Mouse (Mus musculus) kidney, embryonic 15.5 days (tissue): ENCODE measurements around the gene Sh3bp5. TPM values are rescaled to one million over a fixed set of nuclear protein-coding genes. Genes with fewer than 3 reads are reported as not detected.

Source experiments
- ATAC-seq: fragments of 200-750 bp; cut with Nextera tagmentation; replicated peaks from 2 replicates; pipeline ENCODE4 v1.8.0; 2017; ENCODE audit warnings: moderate TSS enrichment; ENCODE audit not compliant: low FRiP score
- H3K27ac ChIP-seq: fragments of 300-500 bp; sonication (generic); 2 replicates; pipeline ENCODE4 v1.5.1; 2015; ENCODE audit warnings: mild to moderate bottlenecking, inconsistent platforms
- H3K27me3 ChIP-seq: fragments of 300-500 bp; sonication (generic); 2 replicates; pipeline ENCODE4 v1.6.1; 2015; ENCODE audit warnings: inconsistent platforms
- H3K36me3 ChIP-seq: fragments of 300-500 bp; sonication (generic); 2 replicates; pipeline ENCODE4 v1.6.1; 2015; ENCODE audit warnings: inconsistent platforms
- H3K4me1 ChIP-seq: fragments of 300-500 bp; sonication (generic); 2 replicates; pipeline ENCODE4 v1.6.1; 2015; ENCODE audit warnings: inconsistent platforms
- H3K4me2 ChIP-seq: fragments of 300-500 bp; sonication (generic); 2 replicates; pipeline ENCODE4 v1.6.1; 2015; ENCODE audit warnings: moderate library complexity, mild to moderate bottlenecking, inconsistent platforms
- H3K4me3 ChIP-seq: fragments of 300-500 bp; sonication (generic); replicated peaks from 2 replicates; pipeline ENCODE4 v1.5.1; 2015; ENCODE audit warnings: mild to moderate bottlenecking, inconsistent platforms
- H3K9ac ChIP-seq: fragments of 300-500 bp; sonication (generic); 2 replicates; pipeline ENCODE4 v1.6.1; 2015; ENCODE audit warnings: mild to moderate bottlenecking, inconsistent platforms
- H3K9me3 ChIP-seq: fragments of 300-500 bp; sonication (generic); replicated peaks from 2 replicates; pipeline ENCODE4 v1.6.1; 2016; ENCODE audit warnings: inconsistent platforms
- WGBS: fragments of 180-500 bp; shearing (Covaris S2); methylation state at CpG from one replicate; pipeline ENCODE4 v1.1.7; 2015; ENCODE audit warnings: mixed read lengths; 5-methylcytosine and 5-hydroxymethylcytosine counted together
- polyA plus RNA-seq: library from polyadenylated mRNA; unstranded; fragments of >200 nt; fragmentation: Nextera tagmentation; extraction: Ambion mirVana; gene quantifications from 2 replicates; pipeline ENCODE4 v1.2.1, GENCODE M21; 2015

Gene Sh3bp5
- polyA plus RNA-seq, 1 experiment from 2014 or later, result 33.1 TPM

GRCm38 (mm10) chr14:31323849-31324792 is 111.8 kb downstream of the Sh3bp5 start, which contains the start of gene Dnah1:
Dnah1 (minus strand) TSS chr14:31323896.
- peak within 1 kb of the TSS; percentile 56; the same call in 1 of the 2 replicates for H3K27ac ChIP-seq
- 32% methylated on average over 28 of the region's 28 CpGs for WGBS
- peak within 1 kb of the TSS; percentile 39 for H3K9ac ChIP-seq

GRCm38 (mm10) chr14:31323189-31323588 is 112.7 kb downstream of the Sh3bp5 start:
- Histone ChIP-seq H3K27ac (peak overlapping the region; percentile 56; the same call in 1 of the 2 replicates), H3K4me1 (peaks cover 16% of the 10 kb centered on the region), H3K9me3 (no peaks in the 10 kb centered on the region), H3K4me2 (peak overlapping the region; percentile 74), H3K27me3 (no peaks in the 10 kb centered on the region), H3K9ac (peak overlapping the region; percentile 39; the same call in 1 of the 2 replicates), H3K36me3 (no peaks in the 10 kb centered on the region), H3K4me3 (peak overlapping the region; percentile 45)
- no peak for ATAC-seq
- 77% methylated on average over 4 of the region's 4 CpGs for WGBS

More at GRCm38 (mm10) chr14:31323849-31324792, 111.8 kb downstream of the Sh3bp5 start, which contains the start of gene Dnah1:
- H3K27me3 ChIP-seq, result no peaks in the 10 kb centered on the region
- peak within 1 kb of the TSS; percentile 45 for H3K4me3 ChIP-seq
- ATAC-seq, result peak; percentile 70
- H3K36me3 ChIP-seq, result no peaks in the 10 kb centered on the region
- peak within 1 kb of the TSS; percentile 74 for H3K4me2 ChIP-seq
- no peaks in the 10 kb centered on the region for H3K9me3 ChIP-seq
- H3K4me1 ChIP-seq, result peaks cover 16% of the 10 kb centered on the region

GRCm38 (mm10) chr14:31322191-31322590 is 113.7 kb downstream of the Sh3bp5 start:
- no peak for ATAC-seq
- H3K4me3 ChIP-seq, result no peak overlapping the region
- WGBS, result 86% methylated on average over 3 of the region's 3 CpGs
- no peak overlapping the region for H3K9ac ChIP-seq
- peaks cover 16% of the 10 kb centered on the region for H3K4me1 ChIP-seq
- H3K27me3 ChIP-seq, result no peaks in the 10 kb centered on the region
- no peak overlapping the region for H3K4me2 ChIP-seq
- H3K9me3 ChIP-seq, result no peaks in the 10 kb centered on the region
- H3K27ac ChIP-seq, result no peak overlapping the region
- H3K36me3 ChIP-seq, result no peaks in the 10 kb centered on the region

- 85% methylated on average over 11 of the region's 11 CpGs for WGBS
- no peak for ATAC-seq
Measured at GRCm38 (mm10) chr14:31321181-31321580, 114.7 kb downstream of the Sh3bp5 start.

GRCm38 (mm10) chr14:31319546-31319945 is 116.3 kb downstream of the Sh3bp5 start:
- Histone ChIP-seq H3K9me3 (no peaks in the 10 kb centered on the region), H3K36me3 (no peaks in the 10 kb centered on the region), H3K27ac (no peak overlapping the region), H3K9ac (no peak overlapping the region), H3K4me2 (no peak overlapping the region), H3K27me3 (no peaks in the 10 kb centered on the region), H3K4me1 (peaks cover 16% of the 10 kb centered on the region), H3K4me3 (no peak overlapping the region)
- 80% methylated on average over 10 of the region's 10 CpGs for WGBS
- no peak for ATAC-seq

More at GRCm38 (mm10) chr14:31321181-31321580, 114.7 kb downstream of the Sh3bp5 start:
- Histone ChIP-seq H3K27me3 (no peaks in the 10 kb centered on the region), H3K4me3 (no peak overlapping the region), H3K27ac (no peak overlapping the region), H3K4me1 (peaks cover 16% of the 10 kb centered on the region), H3K4me2 (no peak overlapping the region), H3K9ac (no peak overlapping the region), H3K36me3 (no peaks in the 10 kb centered on the region), H3K9me3 (no peaks in the 10 kb centered on the region)

GRCm38 (mm10) chr14:31317754-31318153 is 118.1 kb downstream of the Sh3bp5 start:
- no peak for ATAC-seq
- no peaks in the 10 kb centered on the region for H3K27me3 ChIP-seq
- no peak overlapping the region for H3K9ac ChIP-seq
- H3K9me3 ChIP-seq, result no peaks in the 10 kb centered on the region
- WGBS, result 80% methylated on average over 3 of the region's 3 CpGs
- H3K4me1 ChIP-seq, result peaks cover 4% of the 10 kb centered on the region; the same call in 1 of the 2 replicates
- H3K4me3 ChIP-seq, result no peak overlapping the region
- H3K36me3 ChIP-seq, result no peaks in the 10 kb centered on the region
- H3K27ac ChIP-seq, result no peak overlapping the region
- no peak overlapping the region for H3K4me2 ChIP-seq

- 56% methylated on average over 12 of the region's 12 CpGs for WGBS
- no peak overlapping the region for H3K4me3 ChIP-seq
- H3K4me2 ChIP-seq, result no peak overlapping the region
- H3K36me3 ChIP-seq, result no peaks in the 10 kb centered on the region
- no peaks in the 10 kb centered on the region for H3K27me3 ChIP-seq
- ATAC-seq, result no peak
- H3K9ac ChIP-seq, result no peak overlapping the region
- no peak overlapping the region for H3K27ac ChIP-seq
- no peaks in the 10 kb centered on the region for H3K9me3 ChIP-seq
- peaks cover 4% of the 10 kb centered on the region; the same call in 1 of the 2 replicates for H3K4me1 ChIP-seq
Measured at GRCm38 (mm10) chr14:31316613-31317012, 119.3 kb downstream of the Sh3bp5 start.

GRCm38 (mm10) chr14:31313192-31313591 is 122.7 kb downstream of the Sh3bp5 start:
- Histone ChIP-seq H3K9me3 (no peaks in the 10 kb centered on the region), H3K9ac (no peak overlapping the region), H3K27me3 (no peaks in the 10 kb centered on the region), H3K4me2 (no peak overlapping the region), H3K4me3 (no peak overlapping the region), H3K4me1 (peaks cover 4% of the 10 kb centered on the region; the same call in 1 of the 2 replicates), H3K27ac (no peak overlapping the region), H3K36me3 (no peaks in the 10 kb centered on the region)
- no peak for ATAC-seq
- 49% methylated on average over 3 of the region's 3 CpGs for WGBS

Other genes starting within 250 kb of the Sh3bp5 start
- 19.5 and 33.2 TPM in 2 replicates for gene Tnnc1, start 227.8 kb downstream of the Sh3bp5 start, polyA plus RNA-seq
- gene Nisch, start 219.1 kb downstream of the Sh3bp5 start, polyA plus RNA-seq, result 351 and 428 TPM in 2 replicates
- gene Sema3g, start 218.2 kb downstream of the Sh3bp5 start, polyA plus RNA-seq, result 3.7 and 3.8 TPM in 2 replicates
- gene Phf7, start 184.8 kb downstream of the Sh3bp5 start, polyA plus RNA-seq, result 12.6 and 13.3 TPM in 2 replicates
- gene Bap1, start 184.6 kb downstream of the Sh3bp5 start, polyA plus RNA-seq, result 92.1 and 96.8 TPM in 2 replicates
- gene Dnah1, start 112.2 kb downstream of the Sh3bp5 start, polyA plus RNA-seq, result 7.6 and 8.5 TPM in 2 replicates
- 43.6 and 44.4 TPM in 2 replicates for gene Capn7, start 99.4 kb downstream of the Sh3bp5 start, polyA plus RNA-seq
- gene Eaf1, start 58.3 kb upstream of the Sh3bp5 start, polyA plus RNA-seq, result 23.8 and 25.7 TPM in 2 replicates
- 58.4 and 63.5 TPM in 2 replicates for gene Mettl6, start 59.0 kb upstream of the Sh3bp5 start, polyA plus RNA-seq
- 2.5 and 2.8 TPM in 2 replicates for gene Colq, start 155.3 kb upstream of the Sh3bp5 start, polyA plus RNA-seq
- gene Gm49387, start 204.8 kb upstream of the Sh3bp5 start, polyA plus RNA-seq, result 2.7 and 3.2 TPM in 2 replicates
- 36.4 and 39.4 TPM in 2 replicates for gene Btd, start 204.9 kb upstream of the Sh3bp5 start, polyA plus RNA-seq
- gene Hacl1, start 205.2 kb upstream of the Sh3bp5 start, polyA plus RNA-seq, result 20.3 and 24.4 TPM in 2 replicates